Mouse (Mus musculus) MEL (cell line): ENCODE measurements around the gene Tmem251. TPM values are rescaled to one million over a fixed set of nuclear protein-coding genes. Genes with fewer than 3 reads are reported as not detected.
A peak's percentile ranks its signal among the peaks of the same experiment; 100 is the strongest.

Source experiments
- DNase-seq: peaks from one replicate; pipeline ENCODE4 v3.0.0; 2011; ENCODE audit warnings: low read depth, low spot score
- H3K27ac ChIP-seq: 2 replicates; pipeline ENCODE4 v1.5.1; 2012; ENCODE audit warnings: low read depth, mild to moderate bottlenecking, control low read depth, low read length, moderate library complexity; ENCODE audit not compliant: control insufficient read depth
- H3K27me3 ChIP-seq, 2 experiments: fragments of 150-350 bp in 1 of 2; sonication (generic) in 1 of 2; 2 replicates each; pipeline ENCODE4 v1.6.1; 2012; ENCODE audit warnings: low read length in 2 of 2, mild to moderate bottlenecking in 2 of 2, improper control_type of control experiment in 1 of 2, moderate library complexity in 1 of 2; ENCODE audit not compliant: insufficient read depth in 2 of 2, control insufficient read depth in 1 of 2
- H3K36me3 ChIP-seq, 2 experiments: 2 replicates each; pipeline ENCODE4 v1.6.1; 2012 to 2014; ENCODE audit warnings: low read length in 2 of 2, improper control_type of control experiment in 1 of 2, inconsistent platforms in 1 of 2, mild to moderate bottlenecking in 1 of 2; ENCODE audit not compliant: insufficient read depth in 2 of 2, control insufficient read depth in 1 of 2
- H3K4me1 ChIP-seq, 2 experiments: fragments of 150-350 bp in 1 of 2; sonication (generic) in 1 of 2; 2 replicates each; pipeline ENCODE4 v1.6.1; 2012; ENCODE audit warnings: low read length in 2 of 2, improper control_type of control experiment in 1 of 2, mild to moderate bottlenecking in 1 of 2; ENCODE audit not compliant: insufficient read depth in 2 of 2, control insufficient read depth in 1 of 2
- H3K4me3 ChIP-seq, 2 experiments: fragments of 150-350 bp in 1 of 2; sonication (generic) in 1 of 2; 2 replicates each; pipeline ENCODE4 v1.5.1; 2012; ENCODE audit warnings: low read depth in 2 of 2, low read length in 2 of 2, mild to moderate bottlenecking in 2 of 2, moderate library complexity in 2 of 2, control low read depth in 1 of 2, improper control_type of control experiment in 1 of 2; ENCODE audit not compliant: control insufficient read depth in 1 of 2, insufficient read depth in 1 of 2
- H3K79me2 ChIP-seq: 2 replicates; pipeline ENCODE4 v1.6.1; 2012; ENCODE audit warnings: mild to moderate bottlenecking, low read length, moderate library complexity; ENCODE audit not compliant: control insufficient read depth, poor library complexity, insufficient read depth
- H3K9ac ChIP-seq: 2 replicates; pipeline ENCODE4 v1.6.1; 2012; ENCODE audit warnings: low read depth, mild to moderate bottlenecking, control low read depth, low read length, moderate library complexity; ENCODE audit not compliant: control insufficient read depth, poor library complexity, severe bottlenecking
- H3K9me3 ChIP-seq: fragments of 150-350 bp; sonication (generic); replicated peaks from 2 replicates; pipeline ENCODE4 v1.6.1; 2012; ENCODE audit warnings: mild to moderate bottlenecking, low read length, improper control_type of control experiment, moderate library complexity; ENCODE audit not compliant: insufficient read depth
- CHD1 ChIP-seq: IDR thresholded peaks from 2 replicates; pipeline ENCODE4 v1.6.1; 2012; ENCODE audit warnings: low read depth, mild to moderate bottlenecking, inconsistent platforms, low read length, improper control_type of control experiment
- CTCF ChIP-seq, 3 experiments: IDR thresholded peaks in 2 of 3; conservative IDR thresholded peaks in 1 of 3; 2 replicates each; pipeline ENCODE4 v1.5.1; 2011 to 2012; ENCODE audit warnings: low read length in 3 of 3, low read depth in 2 of 3, mild to moderate bottlenecking in 2 of 3, improper control_type of control experiment in 1 of 3, inconsistent platforms in 1 of 3, mixed read lengths in 1 of 3, moderate library complexity in 1 of 3; ENCODE audit not compliant: control insufficient read depth in 1 of 3, insufficient read depth in 1 of 3, poor library complexity in 1 of 3, severe bottlenecking in 1 of 3
- E2F4 ChIP-seq: IDR thresholded peaks from 2 replicates; pipeline ENCODE4 v1.6.1; 2011; ENCODE audit warnings: low read depth, low read length, improper control_type of control experiment, borderline replicate concordance
- ELF1 ChIP-seq: IDR thresholded peaks from 2 replicates; pipeline ENCODE4 v1.6.1; 2014; ENCODE audit warnings: low read depth, mild to moderate bottlenecking, inconsistent platforms, low read length, improper control_type of control experiment, moderate library complexity
- EP300 ChIP-seq, 2 experiments: IDR thresholded peaks; 2 replicates each; pipeline ENCODE4 v1.6.1; 2011; ENCODE audit warnings: improper control_type of control experiment in 2 of 2, low read length in 2 of 2, low read depth in 1 of 2, mild to moderate bottlenecking in 1 of 2
- GABPA ChIP-seq: IDR thresholded peaks from 2 replicates; pipeline ENCODE4 v1.6.1; 2012; ENCODE audit warnings: low read depth, mild to moderate bottlenecking, inconsistent platforms, low read length, improper control_type of control experiment, moderate library complexity
- HCFC1 ChIP-seq: IDR thresholded peaks from 2 replicates; pipeline ENCODE4 v1.6.1; 2012; ENCODE audit warnings: low read depth, mild to moderate bottlenecking, inconsistent platforms, low read length, improper control_type of control experiment, moderate library complexity
- JUND ChIP-seq: IDR thresholded peaks from 2 replicates; pipeline ENCODE4 v1.6.1; 2011; ENCODE audit warnings: low read depth, mild to moderate bottlenecking, improper control_type of control experiment, low read length
- MAFK ChIP-seq: IDR thresholded peaks from 2 replicates; pipeline ENCODE4 v1.6.1; 2011; ENCODE audit warnings: low read depth, mild to moderate bottlenecking, low read length, improper control_type of control experiment, borderline replicate concordance
- MAX ChIP-seq: IDR thresholded peaks from 2 replicates; pipeline ENCODE4 v1.6.1; 2011; ENCODE audit warnings: low read length, improper control_type of control experiment
- MAZ ChIP-seq: IDR thresholded peaks from 2 replicates; pipeline ENCODE4 v1.6.1; 2012; ENCODE audit warnings: low read depth, mild to moderate bottlenecking, inconsistent platforms, low read length, improper control_type of control experiment
- MXI1 ChIP-seq: IDR thresholded peaks from 2 replicates; pipeline ENCODE4 v1.6.1; 2011; ENCODE audit warnings: mild to moderate bottlenecking, low read depth, low read length, improper control_type of control experiment
- MYB ChIP-seq: IDR thresholded peaks from 2 replicates; pipeline ENCODE4 v1.6.1; 2011; ENCODE audit warnings: mild to moderate bottlenecking, low read depth, low read length, improper control_type of control experiment
- MYC ChIP-seq: IDR thresholded peaks from 2 replicates; pipeline ENCODE4 v1.6.1; 2011; ENCODE audit warnings: low read depth, mild to moderate bottlenecking, low read length, improper control_type of control experiment, moderate library complexity
- NELFE ChIP-seq: IDR thresholded peaks from 2 replicates; pipeline ENCODE4 v1.6.1; 2011; ENCODE audit warnings: low read depth, low read length, improper control_type of control experiment
- NRF1 ChIP-seq: IDR thresholded peaks from 2 replicates; pipeline ENCODE4 v1.6.1; 2014; ENCODE audit warnings: low read depth, mild to moderate bottlenecking, inconsistent platforms, low read length, improper control_type of control experiment, moderate library complexity; ENCODE audit not compliant: poor library complexity, insufficient read depth, severe bottlenecking
- POLR2A ChIP-seq, 2 experiments: IDR thresholded peaks; 2 replicates each; pipeline ENCODE4 v1.6.1; 2011 to 2012; ENCODE audit warnings: low read length in 2 of 2, mild to moderate bottlenecking in 2 of 2, control low read depth in 1 of 2, improper control_type of control experiment in 1 of 2, low read depth in 1 of 2, moderate library complexity in 1 of 2; ENCODE audit not compliant: control insufficient read depth in 1 of 2, insufficient read depth in 1 of 2, poor library complexity in 1 of 2
- RAD21 ChIP-seq: IDR thresholded peaks from 2 replicates; pipeline ENCODE4 v1.6.1; 2011; ENCODE audit warnings: mild to moderate bottlenecking, low read depth, low read length, improper control_type of control experiment
- SIN3A ChIP-seq: IDR thresholded peaks from 2 replicates; pipeline ENCODE4 v1.6.1; 2012; ENCODE audit warnings: low read length, improper control_type of control experiment, inconsistent platforms
- SMC3 ChIP-seq: IDR thresholded peaks from 2 replicates; pipeline ENCODE4 v1.6.1; 2011; ENCODE audit warnings: low read depth, low read length, improper control_type of control experiment
- TBP ChIP-seq: IDR thresholded peaks from 2 replicates; pipeline ENCODE4 v1.8.0; 2011; ENCODE audit warnings: low read depth, low read length, improper control_type of control experiment
- TCF12 ChIP-seq: IDR thresholded peaks from 2 replicates; pipeline ENCODE4 v1.6.1; 2014; ENCODE audit warnings: low read depth, mild to moderate bottlenecking, inconsistent platforms, low read length, improper control_type of control experiment, moderate library complexity
- UBTF ChIP-seq: IDR thresholded peaks from 2 replicates; pipeline ENCODE4 v1.6.1; 2012; ENCODE audit warnings: low read depth, mild to moderate bottlenecking, inconsistent platforms, low read length, improper control_type of control experiment, moderate library complexity, borderline replicate concordance; ENCODE audit not compliant: insufficient read depth
- USF1 ChIP-seq: IDR thresholded peaks from 2 replicates; pipeline ENCODE4 v1.6.1; 2014; ENCODE audit warnings: low read depth, mild to moderate bottlenecking, inconsistent platforms, low read length, improper control_type of control experiment, moderate library complexity
- USF2 ChIP-seq, 2 experiments: IDR thresholded peaks; 2 replicates each; pipeline ENCODE4 v1.6.1; 2011 to 2012; ENCODE audit warnings: improper control_type of control experiment in 2 of 2, low read length in 2 of 2, borderline replicate concordance in 1 of 2, inconsistent platforms in 1 of 2, low read depth in 1 of 2, mild to moderate bottlenecking in 1 of 2; ENCODE audit not compliant: insufficient read depth in 1 of 2
- ZKSCAN1 ChIP-seq: IDR thresholded peaks from 2 replicates; pipeline ENCODE4 v1.6.1; 2012; ENCODE audit warnings: low read depth, mild to moderate bottlenecking, inconsistent platforms, low read length, improper control_type of control experiment, moderate library complexity
- ZMIZ1 ChIP-seq: IDR thresholded peaks from 2 replicates; pipeline ENCODE4 v1.6.1; 2012; ENCODE audit warnings: low read depth, mild to moderate bottlenecking, inconsistent platforms, low read length, improper control_type of control experiment, moderate library complexity
- polyA plus RNA-seq, 2 experiments: library from polyadenylated mRNA; stranded (reverse) in 1 of 2; unstranded in 1 of 2; fragments of >175 nt in 1 of 2; fragments of >200 nt in 1 of 2; gene quantifications; 2 replicates each; pipeline versions ENCODE4 v1.2.1 to v1.2.4; 2012; ENCODE audit warnings: low replicate concordance in 2 of 2, low read depth in 1 of 2; ENCODE audit not compliant: insufficient read length in 2 of 2, insufficient read depth in 1 of 2, missing spikeins in 1 of 2
- total RNA-seq: library from RNA; depleted of rRNA; stranded (reverse); fragments of 300-350 nt; gene quantifications from 2 replicates; pipeline ENCODE4 v1.2.3, GENCODE M21; 2012

The Tmem251 gene
- total and polyA plus RNA-seq, 3 experiments: 9.0 to 57.5 (median 11.4) TPM

GRCm38 (mm10) chr12:102703441-102703840 lies 40.1 kb upstream of the Tmem251 start:
- peaks cover 0 to 5% of the 10 kb centered on the region in 2 experiments; a peak in 2 of 4 replicates for H3K36me3 ChIP-seq
- H3K27me3 ChIP-seq: no peaks in the 10 kb centered on the region
- H3K27ac ChIP-seq: peak overlapping the region; percentile 66
- no peaks in the 10 kb centered on the region for H3K9me3 ChIP-seq
- TF ChIP-seq SIN3A (0 out of 2 replicates have a peak, but pooled peaks have one; percentile 1), MYC (no peak), MYB (no peak), ZKSCAN1 (no peak), TBP (0 out of 2 replicates have a peak, but pooled peaks have one; percentile 9)
- H3K79me2 ChIP-seq: peaks cover 33% of the 10 kb centered on the region
- no peak for DNase-seq
- H3K9ac ChIP-seq: peak overlapping the region; percentile 84
- H3K4me1 ChIP-seq: peaks cover 9 to 20% of the 10 kb centered on the region in 2 experiments
- peak overlapping the region; percentile 93 to 98 for H3K4me3 ChIP-seq

- no peak overlapping the region for H3K27ac ChIP-seq
- peak; percentile 73 for DNase-seq
These were observed 39.6 kb upstream of the Tmem251 start for GRCm38 (mm10) chr12:102703921-102704408.

More at GRCm38 (mm10) chr12:102703921-102704408, 39.6 kb upstream of the Tmem251 start:
- no peaks in the 10 kb centered on the region for H3K27me3 ChIP-seq
- peak overlapping the region; percentile 93 to 98 for H3K4me3 ChIP-seq
- H3K9me3 ChIP-seq: no peaks in the 10 kb centered on the region
- H3K36me3 ChIP-seq: peaks cover 0 to 5% of the 10 kb centered on the region in 2 experiments; a peak in 2 of 4 replicates
- peak overlapping the region; percentile 84 for H3K9ac ChIP-seq
- peaks cover 31% of the 10 kb centered on the region for H3K79me2 ChIP-seq
- TF ChIP-seq JUND (no peak), ZKSCAN1 (peak; percentile 95), RAD21 (no peak), POLR2A (IDR thresholded peaks at IDR 0.05; ENCODE audit: control insufficient read depth in 1 of 2, insufficient read depth in 1 of 2, low read depth in 1 of 2, low read length in 2 of 2, poor library complexity in 1 of 2) (no peak), MAX (peak; percentile 82), CTCF (IDR thresholded peaks at IDR 0.05 in 2 of 3, conservative IDR thresholded peaks at IDR 0.05 in 1 of 3; ENCODE audit: control insufficient read depth in 1 of 3, insufficient read depth in 1 of 3, low read depth in 2 of 3, low read length in 3 of 3, poor library complexity in 1 of 3, severe bottlenecking in 1 of 3) (no peak), ZMIZ1 (no peak), E2F4 (no peak), USF1 (no peak), SIN3A (peak; percentile 30; the same call in 1 of the 2 replicates), HCFC1 (no peak), UBTF (no peak), SMC3 (no peak), TBP (no peak), MAFK (no peak), NELFE (no peak), CHD1 (no peak), EP300 (IDR thresholded peaks at IDR 0.05; ENCODE audit: low read depth in 1 of 2, low read length in 2 of 2) (no peak), GABPA (no peak), ELF1 (no peak), MYC (0 out of 2 replicates have a peak, but pooled peaks have one; percentile 55), MYB (no peak), TCF12 (no peak), USF2 (IDR thresholded peaks at IDR 0.05; ENCODE audit: borderline replicate concordance in 1 of 2, insufficient read depth in 1 of 2, low read depth in 1 of 2, low read length in 2 of 2) (no peak), NRF1 (no peak), MAZ (no peak), MXI1 (peak; percentile 90)
- peaks cover 9 to 20% of the 10 kb centered on the region in 2 experiments for H3K4me1 ChIP-seq
